Mouse (Mus musculus) kidney, postnatal 14 days (tissue): Measurements from ENCODE around the gene Sufu.

Experiments
- DNase-seq: peaks from one replicate; pipeline ENCODE4 v3.0.0; 2022; ENCODE audit warnings: mixed read lengths

The Sufu gene

GRCm38 (mm10) chr19:46434591-46434990 is 37.9 kb downstream of the Sufu start:
- no peak for DNase-seq

- no peak for DNase-seq
These were observed 38.8 kb downstream of the Sufu start for GRCm38 (mm10) chr19:46435492-46435891.

GRCm38 (mm10) chr19:46443509-46443908 is 46.8 kb downstream of the Sufu start:
- DNase-seq, result no peak

GRCm38 (mm10) chr19:46444209-46444608 is 47.5 kb downstream of the Sufu start:
- DNase-seq, result peak; percentile 92

GRCm38 (mm10) chr19:46445641-46446040 is 48.9 kb downstream of the Sufu start:
- no peak for DNase-seq

GRCm38 (mm10) chr19:46446436-46447020 is 49.8 kb downstream of the Sufu start:
- no peak for DNase-seq

- no peak for DNase-seq
These were observed 50.4 kb downstream of the Sufu start for GRCm38 (mm10) chr19:46447110-46447509.

GRCm38 (mm10) chr19:46447911-46448310 is 51.2 kb downstream of the Sufu start:
- DNase-seq, result no peak

GRCm38 (mm10) chr19:46449261-46450005 is 52.7 kb downstream of the Sufu start:
- DNase-seq, result no peak

- DNase-seq, result peak; percentile 67
These were observed 55.5 kb downstream of the Sufu start for GRCm38 (mm10) chr19:46452052-46452827.

- DNase-seq, result no peak
These were observed 56.2 kb downstream of the Sufu start for GRCm38 (mm10) chr19:46452916-46453315.

- peak; percentile 37 for DNase-seq
These were observed 57.6 kb downstream of the Sufu start for GRCm38 (mm10) chr19:46454126-46454880.

- peak; percentile 75 for DNase-seq
These were observed 58.3 kb downstream of the Sufu start for GRCm38 (mm10) chr19:46455032-46455431.

GRCm38 (mm10) chr19:46455556-46455955 is 58.9 kb downstream of the Sufu start:
- no peak for DNase-seq

GRCm38 (mm10) chr19:46456018-46456735 is 59.5 kb downstream of the Sufu start:
- peak; percentile 84 for DNase-seq

GRCm38 (mm10) chr19:46457798-46458197 is 61.1 kb downstream of the Sufu start:
- DNase-seq, result peak; percentile 27

- no peak for DNase-seq
These were observed 62.6 kb downstream of the Sufu start for GRCm38 (mm10) chr19:46459256-46459655.

- DNase-seq, result peak; percentile 34
These were observed 63.2 kb downstream of the Sufu start for GRCm38 (mm10) chr19:46459889-46460288.

- DNase-seq, result peak; percentile 66
These were observed 65.9 kb downstream of the Sufu start for GRCm38 (mm10) chr19:46462574-46462973.

- DNase-seq, result no peak
These were observed 66.8 kb downstream of the Sufu start for GRCm38 (mm10) chr19:46463446-46463845.

GRCm38 (mm10) chr19:46466160-46466559 is 69.5 kb downstream of the Sufu start:
- no peak for DNase-seq

GRCm38 (mm10) chr19:46467051-46467503 is 70.4 kb downstream of the Sufu start:
- DNase-seq, result no peak
